Mouse (Mus musculus) right cerebral cortex, postnatal 14 days (tissue): ENCODE data around the gene Katnb1.
A peak's percentile ranks its signal among the peaks of the same experiment; 100 is the strongest.

Source experiments
- DNase-seq: peaks from one replicate; pipeline ENCODE4 v3.0.0; 2022

Katnb1 gene

DNA sequence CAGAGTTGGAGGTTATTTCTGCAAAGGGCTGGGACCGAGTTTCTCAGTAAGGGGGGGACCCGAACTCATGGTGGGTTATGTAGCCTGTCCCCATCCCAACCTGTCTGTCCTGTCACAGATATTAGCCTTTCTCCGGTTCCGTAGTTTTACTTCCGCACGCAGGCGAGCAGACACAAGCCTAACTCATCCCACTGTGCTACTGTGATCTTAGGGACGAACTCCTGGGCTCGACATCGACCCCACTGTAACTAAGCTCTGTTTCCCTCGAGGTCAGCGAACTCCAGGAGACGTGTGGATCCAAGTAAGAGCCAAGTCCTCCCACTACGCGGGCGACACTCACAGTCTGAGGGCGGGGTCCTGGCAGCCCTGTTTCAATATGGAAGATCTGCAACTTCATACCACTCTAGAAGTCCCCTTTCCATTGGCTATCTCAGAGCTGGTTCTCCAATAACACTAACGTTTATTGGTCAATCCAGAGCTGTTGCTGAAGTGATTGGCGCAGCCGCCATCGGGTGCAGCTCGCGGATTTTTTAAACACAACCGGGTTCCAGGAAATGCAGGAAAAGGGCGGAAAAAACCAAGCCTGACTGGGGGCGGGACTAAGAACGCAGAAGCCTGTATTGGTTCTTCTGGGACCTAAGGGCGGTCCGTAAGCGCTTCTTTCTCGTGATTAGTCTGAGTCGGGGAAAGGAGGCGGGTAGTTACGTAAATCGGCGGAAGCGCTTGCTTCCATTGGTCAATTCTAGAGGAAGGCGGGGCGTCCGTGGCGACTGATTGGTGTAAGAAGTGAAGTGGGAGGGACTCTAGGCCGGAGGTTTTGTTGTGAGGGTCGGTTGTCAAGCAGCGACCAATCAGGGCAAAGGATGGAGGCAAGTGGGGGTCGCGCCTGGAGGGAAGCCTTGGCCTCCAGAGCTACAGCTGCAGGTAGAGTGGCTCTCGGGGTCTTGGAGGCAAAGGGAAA, at the start of gene Katnb1:
Katnb1 (plus strand) TSS at position 806 of the 961 bp plus-strand sequence.
- DNase-seq, result peak; percentile 96

DNA sequence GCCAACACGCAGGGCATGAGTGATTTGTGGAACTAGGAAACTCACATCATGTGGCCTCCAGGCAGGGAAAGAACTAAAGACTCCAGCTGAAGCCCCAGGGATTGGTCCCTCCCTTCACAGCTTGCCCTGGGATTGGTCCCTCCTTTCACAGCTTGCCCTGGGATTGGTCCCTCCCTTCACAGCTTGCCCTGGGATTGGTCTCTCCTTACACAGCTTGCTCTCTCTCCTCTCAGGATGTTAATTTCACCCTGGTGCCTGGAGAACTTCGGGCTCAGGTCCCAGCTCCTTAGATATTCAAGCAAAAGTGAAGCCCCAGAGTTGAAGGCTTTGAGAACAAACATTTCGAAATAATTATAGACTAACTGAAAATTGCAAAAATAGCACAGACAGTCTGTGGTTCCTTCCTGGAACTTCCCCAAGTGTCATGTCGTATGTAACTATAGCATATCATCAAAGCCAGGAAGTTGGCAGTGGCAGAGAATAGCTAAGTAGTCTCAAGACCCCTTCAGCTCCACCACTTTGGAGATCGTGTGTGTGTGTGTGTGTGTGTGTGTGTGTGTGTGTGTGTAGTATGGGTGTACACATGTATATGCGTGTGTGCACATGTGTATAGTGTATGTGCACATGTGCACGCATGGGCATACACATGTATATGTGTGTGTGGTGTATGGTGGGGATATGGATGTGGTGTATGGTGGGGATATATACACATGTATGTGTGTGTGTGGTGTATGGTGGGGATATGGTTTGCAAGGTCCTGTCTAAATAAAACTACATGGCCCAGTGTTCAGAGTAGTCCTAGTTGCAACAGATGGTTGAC, 43.7 kb upstream of the Katnb1 start:
- peak; percentile 50 for DNase-seq

DNA sequence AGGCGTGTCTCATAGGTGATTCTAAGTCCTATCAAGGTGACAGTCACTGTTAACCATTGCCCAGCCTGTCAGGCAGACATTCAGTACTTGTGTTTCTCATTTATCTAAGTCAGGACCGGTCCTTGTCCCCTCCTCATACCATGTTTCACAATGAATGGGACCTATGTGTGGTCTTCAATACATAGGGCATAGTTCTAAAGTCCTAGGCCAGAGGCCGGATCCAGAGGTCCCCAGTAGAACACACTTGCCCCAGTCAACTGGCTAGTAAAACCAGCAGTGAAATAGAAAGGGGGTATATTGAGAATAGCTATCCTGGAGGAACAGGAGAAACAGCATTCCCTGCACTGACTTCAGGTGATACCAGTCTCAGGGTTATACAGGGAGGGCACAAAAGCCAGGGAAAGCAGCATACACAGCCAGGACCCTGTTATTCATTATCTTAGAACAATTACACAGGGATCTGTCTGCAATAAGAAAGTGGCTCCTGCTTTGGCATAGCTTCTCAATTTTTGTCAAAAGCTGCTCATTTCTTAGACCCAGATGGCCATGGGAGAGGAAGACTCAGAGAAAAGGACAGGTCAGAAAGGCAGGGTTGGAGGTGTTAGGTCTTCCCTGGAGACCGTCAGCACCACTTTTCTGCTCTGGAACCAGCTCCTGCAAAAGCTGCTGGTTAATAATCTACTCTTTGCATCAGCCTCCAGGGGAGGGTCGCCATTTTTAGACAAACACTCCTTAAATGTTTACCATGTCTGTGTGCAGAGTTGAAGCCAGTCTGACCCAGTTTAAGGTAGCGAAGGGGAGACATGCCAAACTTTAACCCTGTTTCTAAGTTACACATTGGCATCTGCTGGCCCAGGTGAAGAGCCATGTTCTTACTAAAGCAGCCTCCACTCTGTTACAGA, 38.9 kb upstream of the Katnb1 start:
- DNase-seq, result no peak

DNA sequence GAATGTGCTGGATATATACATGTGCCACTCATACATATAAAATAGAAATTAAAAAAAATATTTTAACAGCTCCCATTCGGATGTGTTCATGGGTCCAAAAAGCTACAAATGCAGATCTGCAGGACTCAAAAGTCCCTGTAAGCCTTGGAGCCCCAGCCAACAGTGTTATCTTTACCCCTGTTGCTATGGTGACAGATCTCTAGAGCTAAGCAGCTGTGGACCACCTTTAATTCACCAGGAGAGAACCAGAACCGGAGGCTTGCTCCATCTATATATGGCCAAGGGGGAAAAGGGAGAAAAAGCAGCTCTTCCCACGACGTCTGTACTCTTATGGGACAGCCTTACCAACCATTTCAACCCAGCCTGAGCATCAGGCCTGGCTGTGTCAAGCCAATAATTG, 36.2 kb upstream of the Katnb1 start:
- no peak for DNase-seq

DNA sequence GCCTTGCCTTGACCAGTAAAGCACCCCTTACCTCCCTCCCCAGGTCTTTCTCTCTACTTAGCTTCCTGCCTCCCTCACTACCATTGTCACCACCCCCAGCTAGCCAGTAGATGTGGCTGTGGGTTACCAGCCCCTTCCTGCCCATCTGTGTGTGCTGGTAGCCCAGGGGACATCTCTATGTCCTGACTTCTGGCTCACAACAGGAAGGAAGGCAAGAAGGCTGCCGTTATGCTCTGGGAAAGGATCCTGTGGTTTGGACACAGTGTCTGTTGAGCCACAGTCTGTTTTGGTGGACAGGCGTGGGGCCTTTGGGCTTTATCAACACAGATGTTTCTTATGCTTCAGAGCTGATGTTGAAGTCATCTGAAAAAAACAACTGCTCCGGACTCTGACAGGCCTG, 34.0 kb upstream of the Katnb1 start:
- DNase-seq, result no peak

DNA sequence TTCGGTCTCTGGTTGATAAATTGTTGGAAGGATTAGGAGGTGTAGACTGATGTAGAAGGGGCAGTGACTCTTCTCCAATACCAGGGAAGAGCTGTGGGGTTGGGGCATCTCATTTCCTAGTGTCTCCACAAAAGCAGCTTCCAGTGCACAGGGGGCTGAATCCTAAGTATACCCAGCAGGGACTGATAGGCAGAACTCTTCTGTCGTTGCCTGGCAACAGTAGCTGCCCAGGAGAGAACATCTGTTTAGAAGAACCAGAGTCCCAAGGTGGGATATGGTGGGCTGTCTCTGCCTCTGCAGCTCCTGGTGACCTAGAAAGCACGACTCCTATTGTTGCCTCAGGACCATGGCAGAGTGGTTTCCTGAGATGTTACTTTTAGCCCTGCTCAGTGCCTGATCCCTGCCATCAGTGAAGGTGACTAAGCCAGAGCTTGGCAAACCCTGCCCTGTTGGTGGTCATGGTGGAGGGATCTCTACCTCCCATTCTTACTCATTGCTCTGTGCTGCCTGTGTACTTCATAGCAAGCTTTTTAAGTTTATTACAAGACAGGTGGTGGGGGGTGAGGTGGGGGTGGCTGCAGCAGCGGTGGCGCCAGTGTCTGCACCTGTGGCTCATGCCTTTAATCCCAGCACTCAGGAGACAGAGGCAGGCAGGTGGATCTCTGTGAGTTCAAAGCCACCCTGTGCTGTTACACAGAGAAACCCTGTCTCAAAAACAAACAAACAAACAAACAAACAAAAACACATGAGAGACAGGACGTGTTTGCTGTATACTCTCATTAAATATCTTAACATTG, 32.9 kb upstream of the Katnb1 start:
- no peak for DNase-seq

DNA sequence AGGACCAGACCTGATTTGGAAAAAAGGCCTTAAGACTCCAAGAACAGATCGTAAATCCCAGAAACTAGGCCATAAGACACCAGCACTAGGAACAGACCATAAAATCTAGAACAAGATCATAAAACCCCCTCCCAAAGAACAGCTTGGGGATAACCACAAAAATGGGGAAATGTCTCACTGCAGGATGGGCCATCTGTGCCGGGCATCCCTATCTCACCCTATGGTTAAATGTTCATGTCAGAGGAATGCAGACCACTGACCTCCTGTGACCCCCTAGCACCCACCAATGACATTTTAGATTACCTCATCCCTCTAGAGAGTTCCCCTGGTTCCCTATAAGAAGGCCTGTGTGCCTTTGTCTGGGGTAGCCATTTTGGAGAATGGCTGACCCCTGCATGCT, 31.4 kb upstream of the Katnb1 start:
- DNase-seq, result no peak

DNA sequence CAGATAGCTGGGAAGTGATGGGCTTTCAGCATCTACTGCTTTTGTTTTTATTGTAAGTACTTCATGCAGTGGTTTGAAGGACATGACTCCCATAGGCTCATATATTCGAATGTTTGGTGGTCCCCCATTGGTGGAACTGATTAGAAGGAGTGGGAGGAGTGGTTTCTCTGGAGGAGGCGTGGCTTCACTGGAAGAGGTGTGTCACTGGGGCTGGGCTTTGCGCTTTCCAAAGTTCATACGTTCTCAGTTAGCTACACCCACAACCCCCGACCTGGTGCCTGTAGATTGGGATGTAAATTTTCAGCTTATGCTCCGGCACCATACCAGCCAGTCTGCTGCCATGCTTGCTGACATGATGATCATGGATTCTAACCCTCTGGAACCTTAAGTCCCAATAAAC, 26.5 kb upstream of the Katnb1 start:
- DNase-seq, result no peak

DNA sequence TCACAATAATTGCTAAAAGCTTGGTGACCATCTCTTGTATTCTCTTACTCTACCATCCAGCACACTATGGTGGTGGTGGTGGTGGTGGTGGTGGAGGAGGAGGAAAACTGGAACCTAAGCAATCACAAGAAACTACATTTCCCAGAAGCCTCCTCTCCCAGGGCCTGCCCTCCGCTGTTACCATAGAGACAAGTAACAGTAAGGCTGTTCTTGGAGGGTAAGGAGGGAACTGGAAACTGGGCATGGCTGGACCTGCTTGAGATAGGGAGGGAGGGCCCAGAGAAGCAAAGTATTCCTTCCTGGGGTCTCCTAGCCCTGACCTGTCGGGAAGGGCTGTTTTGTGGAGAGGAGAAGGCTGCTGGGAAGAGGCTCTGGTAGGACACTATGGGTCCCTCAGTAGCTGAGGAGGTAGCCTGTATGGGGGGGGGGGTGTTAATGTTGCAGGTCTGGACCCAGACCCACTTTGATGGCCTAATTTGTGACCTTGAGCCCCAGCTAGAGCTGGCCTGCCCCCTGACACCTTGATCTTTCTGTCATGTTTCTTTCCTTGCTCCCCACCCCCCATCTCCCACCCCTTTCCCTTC, 26.0 kb upstream of the Katnb1 start, which contains the start of gene Drc7:
Drc7 (plus strand) TSS at position 177 of the 584 bp plus-strand sequence.
- peak; percentile 26 for DNase-seq

DNA sequence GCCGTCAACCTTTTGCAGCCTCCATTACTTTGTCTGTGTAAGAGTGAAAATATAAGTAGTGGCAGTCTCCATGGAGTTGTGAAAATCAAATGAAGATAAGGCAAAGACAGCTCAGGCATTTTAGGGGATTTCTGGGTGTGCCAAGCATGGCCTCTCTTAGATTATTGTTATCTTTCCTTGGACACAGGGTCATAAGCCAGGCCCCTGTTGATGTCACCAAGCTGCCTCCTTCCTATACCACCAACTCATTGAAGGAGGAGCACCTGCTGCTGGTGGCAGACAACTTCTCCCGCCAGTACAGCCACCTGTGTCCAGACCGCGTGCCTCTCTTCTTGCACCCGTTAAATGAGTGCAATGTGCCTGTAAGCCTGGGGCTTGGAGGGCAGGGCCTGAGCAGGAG, 24.6 kb upstream of the Katnb1 start:
- DNase-seq, result no peak

DNA sequence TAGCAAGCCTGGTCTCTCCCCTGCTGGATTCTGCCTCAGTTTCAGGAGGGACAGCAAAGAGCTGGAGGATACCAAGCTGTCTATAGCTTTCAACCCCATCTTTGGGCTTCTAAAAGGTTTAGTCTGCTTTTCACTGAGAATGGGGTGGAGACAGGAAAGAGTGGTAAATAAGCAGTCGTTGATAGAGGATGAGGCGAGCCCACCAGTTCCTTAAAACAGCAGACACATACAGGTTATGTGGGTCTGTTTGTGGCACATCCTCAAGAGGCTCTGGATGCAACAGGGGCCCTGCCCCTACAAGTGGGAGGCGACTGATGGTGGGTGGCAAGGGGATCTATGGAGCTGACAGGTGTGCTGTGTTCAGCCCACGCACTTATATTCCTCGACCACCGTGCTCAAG, 22.3 kb upstream of the Katnb1 start:
- no peak for DNase-seq

DNA sequence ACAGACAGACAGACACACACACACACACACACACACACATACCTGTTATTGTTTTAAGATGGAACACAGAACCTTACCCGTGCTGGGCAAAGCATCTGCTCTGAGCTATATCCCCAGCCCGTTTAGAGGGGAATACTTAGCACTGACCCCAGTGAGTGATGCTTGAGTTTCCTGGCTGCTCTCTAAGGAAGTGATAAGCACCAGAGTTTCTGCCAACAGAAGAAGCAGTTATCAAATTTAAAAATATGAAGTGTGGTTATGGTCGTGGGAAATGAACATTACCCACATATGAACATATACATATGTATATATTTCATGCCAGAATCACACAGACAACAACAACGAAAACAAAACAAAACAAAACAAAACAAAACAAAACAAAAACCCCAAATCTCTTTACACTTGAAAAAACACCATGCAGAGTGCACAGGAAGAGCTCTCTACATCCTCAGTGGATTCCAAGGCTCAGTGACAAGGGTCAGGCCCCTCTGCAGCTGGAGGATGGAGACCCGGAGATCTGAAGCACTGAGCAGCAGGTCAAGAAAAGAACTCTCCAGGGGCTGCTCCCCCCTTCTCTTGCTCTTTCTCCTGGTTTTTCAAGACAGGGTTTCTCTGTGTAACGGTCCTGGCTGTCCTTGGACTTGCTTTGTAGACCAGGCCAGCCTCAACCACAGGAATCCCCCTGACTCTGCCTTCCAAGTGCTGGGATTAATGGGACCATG, 21.0 kb upstream of the Katnb1 start:
- DNase-seq, result no peak

DNA sequence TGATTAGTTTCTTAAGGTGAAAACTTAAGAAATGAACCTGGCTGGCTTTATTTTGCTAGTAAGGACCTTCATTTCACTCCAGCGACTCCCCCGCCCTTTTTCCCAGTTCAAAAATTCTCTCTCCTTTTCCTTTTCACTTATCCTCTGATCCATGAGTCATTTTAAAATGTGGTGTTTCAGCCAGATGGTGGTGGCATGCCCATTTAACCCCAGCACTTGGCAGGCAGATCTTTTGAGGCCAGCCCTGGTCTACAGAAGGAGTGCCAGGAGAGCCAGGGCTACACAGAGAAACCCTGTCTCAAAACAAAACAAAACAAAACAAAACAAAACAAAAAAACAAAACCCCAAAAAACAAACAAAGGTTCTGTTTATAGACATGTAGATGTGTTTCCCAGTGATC, 16.5 kb upstream of the Katnb1 start:
- no peak for DNase-seq

DNA sequence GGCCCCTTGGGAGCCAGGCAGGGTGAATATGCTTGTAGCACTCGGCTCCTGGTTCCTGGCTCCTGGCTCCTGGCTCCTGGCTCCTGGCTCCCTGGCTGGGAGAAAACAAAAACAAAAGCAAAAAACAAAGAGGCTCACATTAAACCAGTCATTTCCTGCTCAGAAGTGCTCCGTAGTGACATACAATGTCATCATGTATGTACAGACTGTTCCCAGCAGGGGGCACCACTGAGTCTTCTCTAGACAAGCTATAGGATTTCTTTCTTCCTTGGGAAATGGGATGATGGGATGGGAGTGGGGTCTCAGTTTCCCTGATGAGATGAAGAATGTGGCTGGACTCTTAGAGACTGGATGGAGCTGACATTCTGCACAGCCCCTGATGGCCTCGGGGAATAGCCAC, 13.4 kb upstream of the Katnb1 start:
- DNase-seq, result peak; percentile 74

DNA sequence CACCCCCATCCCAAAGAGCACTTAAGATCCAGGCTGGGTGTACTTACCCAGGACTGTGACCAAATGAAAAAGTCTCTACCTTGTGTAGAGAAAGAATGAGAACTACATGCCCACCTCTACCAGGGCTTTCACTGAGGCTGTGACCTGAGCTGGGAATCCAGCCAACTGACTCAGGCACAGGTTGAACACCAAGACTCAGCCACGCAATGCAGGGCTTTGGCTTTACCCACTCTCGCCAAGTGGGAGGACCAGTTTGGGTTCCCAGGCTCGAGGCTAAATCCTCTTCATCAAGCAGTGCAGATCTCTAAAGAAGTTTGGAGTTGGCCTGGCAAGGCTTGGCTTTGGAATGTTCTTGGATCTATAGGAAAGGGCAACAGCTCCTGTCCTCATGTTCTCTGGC, 5.5 kb upstream of the Katnb1 start:
- no peak for DNase-seq

DNA sequence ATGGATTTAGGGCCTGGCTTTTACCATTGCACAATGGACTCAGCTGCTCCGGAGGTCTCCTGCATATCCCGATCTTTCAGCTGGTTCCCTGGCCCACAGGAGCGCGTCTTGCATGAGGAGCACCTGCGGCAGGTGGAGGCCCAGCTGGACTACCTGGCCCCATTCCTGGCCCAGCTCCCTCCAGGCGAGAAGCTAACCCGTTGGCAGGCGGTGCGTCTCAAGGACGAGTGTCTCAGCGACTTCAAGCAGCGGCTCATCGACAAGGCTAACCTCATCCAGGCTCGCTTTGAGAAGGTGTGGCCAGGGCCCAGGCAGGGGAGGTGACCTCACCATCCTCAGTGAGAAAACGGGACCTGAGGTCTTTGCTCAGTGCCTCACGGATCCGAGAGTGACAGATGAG, 4.8 kb upstream of the Katnb1 start:
- no peak for DNase-seq

DNA sequence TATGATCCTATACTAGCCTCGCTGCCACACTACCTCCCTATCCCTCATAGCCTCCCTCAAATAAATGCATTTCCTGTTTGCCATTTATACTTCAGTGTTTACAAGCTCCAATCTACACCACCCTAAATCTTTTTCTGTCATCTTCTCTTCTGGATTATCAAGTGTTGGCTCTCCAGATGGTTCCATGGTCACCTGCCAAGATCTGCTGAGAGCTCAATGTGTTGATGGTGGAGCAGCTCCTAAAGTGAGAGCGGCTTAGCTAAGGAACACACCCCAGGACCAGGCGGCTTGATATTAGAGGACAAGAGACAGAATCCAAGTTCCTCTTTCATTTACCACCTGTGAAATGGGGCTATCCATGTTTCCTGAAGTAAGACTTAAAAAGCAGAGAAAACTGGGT, 2.9 kb upstream of the Katnb1 start:
- DNase-seq, result no peak

DNA sequence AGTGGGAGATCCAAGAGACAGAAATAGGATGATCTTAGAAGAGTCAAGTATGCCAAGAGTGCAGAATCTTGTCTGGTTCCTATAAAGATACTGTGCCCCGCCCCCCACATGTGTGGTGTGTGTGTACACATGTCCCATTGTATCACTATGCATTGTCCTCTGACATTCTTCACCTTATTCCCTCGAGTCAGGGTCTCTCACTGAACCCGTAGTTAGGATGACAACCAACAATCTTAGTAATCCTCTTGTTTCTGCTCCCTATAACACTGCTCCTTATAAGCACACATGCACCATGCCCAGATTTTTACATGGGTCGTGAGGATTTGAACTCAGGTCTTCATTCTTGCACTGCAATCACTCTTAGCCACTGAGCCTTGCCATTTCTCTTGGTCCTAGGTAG, 1.7 kb upstream of the Katnb1 start:
- DNase-seq, result no peak

DNA sequence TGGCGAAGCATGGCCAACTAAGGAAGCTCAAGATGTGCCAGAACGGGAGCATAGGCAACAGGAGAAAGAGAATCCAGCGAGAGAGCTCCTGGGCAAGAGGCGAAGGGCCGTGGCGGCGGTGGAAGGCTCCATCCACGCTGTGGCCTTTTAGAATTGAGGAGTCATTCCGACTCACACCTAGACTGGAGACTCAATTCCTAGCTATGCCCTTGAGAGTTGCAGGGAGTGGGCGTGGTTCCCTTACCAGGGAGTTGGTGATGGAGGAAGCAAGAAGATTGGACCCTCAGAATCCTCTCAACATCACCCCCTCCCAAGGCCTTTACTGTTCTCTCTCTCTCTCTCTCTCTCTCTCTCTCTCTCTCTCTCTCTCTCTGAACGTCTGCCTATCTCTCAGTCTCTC, 664 bp downstream of the Katnb1 start:
- DNase-seq, result no peak

DNA sequence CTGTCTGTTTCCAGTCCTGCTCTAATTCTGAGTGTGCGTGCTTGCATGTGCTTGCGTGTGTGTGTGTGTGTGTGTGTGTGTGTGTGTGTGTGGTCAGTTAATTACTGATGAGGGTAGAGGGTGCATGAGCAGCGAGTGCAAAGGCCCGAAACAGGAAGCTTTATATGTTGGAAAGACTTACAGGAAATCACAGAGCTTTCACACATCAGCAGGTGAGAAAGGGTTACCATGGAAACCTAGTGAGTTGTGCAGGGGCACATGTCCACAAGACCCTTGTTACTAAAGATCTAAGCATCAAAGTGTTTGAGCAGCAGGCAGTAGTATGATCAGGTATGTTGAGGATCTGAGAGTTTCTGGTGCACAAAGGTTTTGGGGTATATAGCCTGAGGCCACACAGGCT, 3.3 kb downstream of the Katnb1 start:
- no peak for DNase-seq
